Mouse (Mus musculus) limb, embryonic 14.5 days (tissue): ENCODE results near the gene Srebf2. TPM values are rescaled to one million over a fixed set of nuclear protein-coding genes. Genes with fewer than 3 reads are reported as not detected.

Experiments
- ATAC-seq: fragments of 200-750 bp; cut with Nextera tagmentation; 2 replicates; pipeline ENCODE4 v1.8.0; 2017; ENCODE audit warnings: low read depth, moderate number of reproducible peaks, moderate TSS enrichment; ENCODE audit not compliant: low FRiP score
- DNase-seq: peaks from one replicate; pipeline ENCODE4 v3.0.0-alpha.2; 2015; ENCODE audit warnings: low spot score
- H3K27ac ChIP-seq: fragments of 300-500 bp; sonication (generic); replicated peaks from 2 replicates; pipeline ENCODE4 v1.5.1; 2014; ENCODE audit warnings: low read depth, mild to moderate bottlenecking, low read length, moderate library complexity, mixed read lengths
- H3K27me3 ChIP-seq: fragments of 300-500 bp; sonication (generic); 2 replicates; pipeline ENCODE4 v1.6.1; 2014; ENCODE audit warnings: low read length, mixed read lengths; ENCODE audit not compliant: control insufficient read depth, insufficient read depth
- H3K36me3 ChIP-seq: fragments of 300-500 bp; sonication (generic); 2 replicates; pipeline ENCODE4 v1.6.1; 2014; ENCODE audit warnings: mild to moderate bottlenecking, low read length, moderate library complexity, mixed read lengths; ENCODE audit not compliant: control insufficient read depth, insufficient read depth
- H3K4me1 ChIP-seq: fragments of 300-500 bp; sonication (generic); 2 replicates; pipeline ENCODE4 v1.6.1; 2014; ENCODE audit warnings: antibody characterized with exemption, low read length, mixed read lengths; ENCODE audit not compliant: control insufficient read depth, insufficient read depth
- H3K4me2 ChIP-seq: fragments of 300-500 bp; sonication (generic); replicated peaks from 2 replicates; pipeline ENCODE4 v1.6.1; 2014; ENCODE audit warnings: low read depth, mild to moderate bottlenecking, low read length, moderate library complexity; ENCODE audit not compliant: severe bottlenecking
- H3K4me3 ChIP-seq: fragments of 300-500 bp; sonication (generic); replicated peaks from 2 replicates; pipeline ENCODE4 v1.5.1; 2014; ENCODE audit warnings: low read length
- H3K9ac ChIP-seq: fragments of 300-500 bp; sonication (generic); 2 replicates; pipeline ENCODE4 v1.6.1; 2014; ENCODE audit warnings: mild to moderate bottlenecking, low read depth, low read length, moderate library complexity; ENCODE audit not compliant: severe bottlenecking
- H3K9me3 ChIP-seq: fragments of 300-500 bp; sonication (generic); 2 replicates; pipeline ENCODE4 v1.6.1; 2016; ENCODE audit warnings: low read length; ENCODE audit not compliant: control insufficient read depth
- POLR2A ChIP-seq: fragments of 200-500 bp; IDR thresholded peaks from 2 replicates; pipeline ENCODE4 v1.8.0; 2012; ENCODE audit warnings: inconsistent platforms, mild to moderate bottlenecking, moderate library complexity, borderline replicate concordance; ENCODE audit not compliant: insufficient read depth, insufficient read length; ENCODE audit errors: extremely low read depth
- WGBS: fragments of 180-500 bp; shearing (Covaris S2); extraction: QIAGEN DNeasy Blood & Tissue Kit; methylation state at CpG from one replicate; pipeline ENCODE4 v1.1.7; 2014; 5-methylcytosine and 5-hydroxymethylcytosine counted together
- polyA plus RNA-seq, 2 experiments: library from polyadenylated mRNA; depleted of rRNA in 1 of 2; stranded (reverse) in 1 of 2; unstranded in 1 of 2; fragments of >200 nt; fragmentation: Nextera tagmentation in 1 of 2; extraction: Ambion mirVana in 1 of 2; gene quantifications; 2 replicates each; pipeline versions ENCODE4 v1.2.1 to v1.2.3; 2012 to 2014

Gene Srebf2
- polyA plus RNA-seq, 2 experiments, result 122 to 131 TPM

DNA sequence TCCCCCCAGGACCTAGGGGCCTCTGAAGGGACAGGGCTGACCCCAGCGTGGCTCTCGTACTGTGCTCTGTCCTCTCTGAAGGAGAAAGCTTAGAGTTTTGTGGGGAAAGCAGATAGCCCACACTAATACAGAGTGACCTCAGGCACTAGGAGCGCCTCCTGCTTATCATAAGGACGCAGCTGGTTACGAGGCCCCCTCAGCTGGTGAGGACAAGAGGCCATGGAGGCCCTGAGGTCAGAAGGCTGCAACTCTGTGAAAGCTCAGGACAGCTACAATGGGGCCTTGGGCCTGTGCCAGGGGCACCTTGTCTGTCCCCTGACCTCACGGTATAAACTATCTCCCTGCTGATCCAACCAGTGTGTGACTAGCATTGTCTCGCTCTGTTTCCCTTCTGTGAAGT is 37.2 kb downstream of the Srebf2 start:
- no peak for TF ChIP-seq POLR2A
- 84% methylated on average over 7 of the region's 7 CpGs for whole genome bisulfite sequencing
- H3K27ac ChIP-seq, result no peak overlapping the region
- no peaks in the 10 kb centered on the region for H3K27me3 ChIP-seq
- no peak overlapping the region for H3K4me3 ChIP-seq
- ATAC-seq, result no peak
- H3K9me3 ChIP-seq, result no peaks in the 10 kb centered on the region
- peaks cover 99% of the 10 kb centered on the region for H3K36me3 ChIP-seq
- no peak overlapping the region for H3K4me2 ChIP-seq
- H3K9ac ChIP-seq, result no peak overlapping the region
- no peak for DNase-seq
- no peaks in the 10 kb centered on the region for H3K4me1 ChIP-seq

DNA sequence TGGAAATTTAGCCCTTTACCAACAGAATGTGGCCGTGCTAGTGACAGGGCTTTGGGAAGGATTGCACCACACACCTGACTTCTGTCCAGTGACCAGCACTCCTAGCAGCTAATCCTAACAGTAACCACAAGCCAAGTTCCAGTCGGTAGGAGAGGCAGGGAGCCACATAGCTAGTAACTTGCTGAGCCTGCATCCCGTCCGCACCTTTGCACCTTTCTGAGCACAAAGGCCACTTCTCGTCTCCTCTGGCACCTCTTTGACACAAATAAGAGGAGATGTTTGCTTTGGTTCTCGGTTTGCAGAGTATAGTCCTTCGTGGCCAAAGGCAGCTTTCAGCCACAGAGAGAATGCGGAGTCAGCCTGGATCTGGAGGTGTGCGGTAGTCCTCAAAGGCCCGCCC is 37.7 kb downstream of the Srebf2 start:
- H3K4me3 ChIP-seq, result no peak overlapping the region
- ATAC-seq, result no peak
- 88% methylated on average over 10 of the region's 10 CpGs for WGBS

DNA sequence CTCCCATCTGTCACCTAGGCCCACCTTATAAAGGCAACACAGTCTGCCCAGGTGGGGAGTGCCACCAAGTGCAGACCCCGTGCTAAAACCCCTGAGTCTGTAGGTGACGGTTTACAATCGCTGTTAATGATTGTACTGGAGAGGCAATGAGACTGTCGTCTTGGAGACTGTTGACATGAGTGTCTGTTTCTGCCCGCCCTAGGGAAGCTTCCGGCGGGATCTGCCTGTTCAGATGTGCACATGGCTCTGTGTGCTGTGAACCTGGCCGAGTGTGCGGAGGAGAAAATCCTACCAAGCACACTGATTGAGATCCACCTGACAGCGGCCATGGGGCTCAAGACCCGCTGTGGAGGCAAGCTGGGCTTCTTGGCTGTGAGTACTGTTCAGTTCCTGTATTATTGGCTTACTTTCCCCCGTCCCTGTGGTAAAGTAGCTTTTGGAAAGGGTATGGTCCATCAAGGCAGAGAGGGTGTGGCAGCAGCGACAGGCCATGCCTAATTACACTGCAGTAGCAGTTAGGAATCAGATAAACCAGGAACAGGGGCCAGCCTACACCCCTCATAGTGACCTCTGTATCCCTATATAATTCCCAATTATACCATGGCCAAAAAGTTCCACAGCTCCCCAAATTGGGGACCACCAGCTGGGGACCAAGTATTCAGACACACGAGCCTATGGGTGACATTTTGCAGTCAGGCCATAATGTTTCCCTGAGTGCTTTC is 38.2 kb downstream of the Srebf2 start:
- no peak for TF ChIP-seq POLR2A
- no peak overlapping the region for H3K4me2 ChIP-seq
- no peaks in the 10 kb centered on the region for H3K9me3 ChIP-seq
- no peaks in the 10 kb centered on the region for H3K4me1 ChIP-seq
- H3K27me3 ChIP-seq, result no peaks in the 10 kb centered on the region
- H3K9ac ChIP-seq, result no peak overlapping the region
- no peak overlapping the region for H3K4me3 ChIP-seq
- no peak for ATAC-seq
- no peak for DNase-seq
- H3K27ac ChIP-seq, result no peak overlapping the region
- 87% methylated on average over 14 of the region's 14 CpGs for WGBS
- peaks cover 98% of the 10 kb centered on the region for H3K36me3 ChIP-seq

More for the DNA sequence above, 37.7 kb downstream of the Srebf2 start:
- H3K4me1 ChIP-seq, result no peaks in the 10 kb centered on the region
- TF ChIP-seq POLR2A, result no peak
- H3K27me3 ChIP-seq, result no peaks in the 10 kb centered on the region
- H3K9ac ChIP-seq, result no peak overlapping the region
- no peaks in the 10 kb centered on the region for H3K9me3 ChIP-seq
- DNase-seq, result no peak
- no peak overlapping the region for H3K27ac ChIP-seq
- peaks cover 99% of the 10 kb centered on the region for H3K36me3 ChIP-seq
- no peak overlapping the region for H3K4me2 ChIP-seq

DNA sequence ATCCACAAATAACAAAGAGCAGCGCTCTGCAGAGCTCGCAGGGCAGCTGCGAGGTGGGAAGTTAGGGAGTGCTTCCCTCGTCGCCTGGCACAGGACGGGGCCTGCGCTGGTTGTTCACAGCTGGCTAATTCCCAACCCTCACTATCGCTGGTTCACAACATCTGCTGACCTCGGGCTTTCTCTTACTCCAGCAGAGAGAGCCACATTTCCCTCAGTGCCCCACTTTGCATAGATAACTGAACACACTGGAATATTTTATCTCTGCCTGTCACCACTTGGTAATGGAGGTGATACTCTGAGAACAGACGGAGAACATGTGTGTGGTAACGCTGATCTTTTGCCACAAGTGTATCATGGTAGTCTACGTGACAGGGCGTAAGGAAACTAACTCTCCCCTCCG is 39.1 kb downstream of the Srebf2 start:
- Histone ChIP-seq H3K4me2 (no peak overlapping the region), H3K9ac (no peak overlapping the region), H3K27me3 (no peaks in the 10 kb centered on the region), H3K4me1 (no peaks in the 10 kb centered on the region), H3K27ac (no peak overlapping the region), H3K9me3 (no peaks in the 10 kb centered on the region), H3K36me3 (peaks cover 95% of the 10 kb centered on the region), H3K4me3 (no peak overlapping the region)
- no peak for TF ChIP-seq POLR2A
- ATAC-seq (no peak), DNase-seq (no peak)
- WGBS, result 83% methylated on average over 14 of the region's 14 CpGs

DNA sequence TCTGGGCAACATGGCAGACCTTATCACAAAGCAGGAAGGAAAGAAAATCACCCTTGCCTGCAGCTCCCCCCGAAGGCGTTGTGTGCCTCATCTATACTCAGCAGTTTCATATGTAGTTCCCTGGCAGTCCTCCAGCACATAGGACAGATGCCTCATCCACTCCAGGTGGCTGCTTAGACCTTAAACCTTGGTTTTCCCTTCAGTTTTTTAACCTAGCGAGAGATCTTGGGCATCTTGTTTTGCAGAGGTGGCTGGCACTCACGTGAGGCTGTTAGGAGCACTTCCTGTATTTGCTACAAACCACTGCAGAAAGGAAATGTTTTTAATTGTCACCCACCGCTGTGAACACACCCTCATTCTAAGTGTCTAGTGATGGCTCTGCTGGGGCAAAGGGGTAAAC is 40.0 kb downstream of the Srebf2 start:
- ATAC-seq (no peak), DNase-seq (no peak)
- Histone ChIP-seq H3K27me3 (no peaks in the 10 kb centered on the region), H3K4me2 (no peak overlapping the region), H3K36me3 (peaks cover 95% of the 10 kb centered on the region), H3K9me3 (no peaks in the 10 kb centered on the region), H3K9ac (no peak overlapping the region), H3K4me1 (no peaks in the 10 kb centered on the region), H3K27ac (no peak overlapping the region), H3K4me3 (no peak overlapping the region)
- 93% methylated on average over 5 of the region's 5 CpGs for WGBS
- no peak for TF ChIP-seq POLR2A
